Mouse (Mus musculus): ENCODE data around the gene Ak7.

DNA sequence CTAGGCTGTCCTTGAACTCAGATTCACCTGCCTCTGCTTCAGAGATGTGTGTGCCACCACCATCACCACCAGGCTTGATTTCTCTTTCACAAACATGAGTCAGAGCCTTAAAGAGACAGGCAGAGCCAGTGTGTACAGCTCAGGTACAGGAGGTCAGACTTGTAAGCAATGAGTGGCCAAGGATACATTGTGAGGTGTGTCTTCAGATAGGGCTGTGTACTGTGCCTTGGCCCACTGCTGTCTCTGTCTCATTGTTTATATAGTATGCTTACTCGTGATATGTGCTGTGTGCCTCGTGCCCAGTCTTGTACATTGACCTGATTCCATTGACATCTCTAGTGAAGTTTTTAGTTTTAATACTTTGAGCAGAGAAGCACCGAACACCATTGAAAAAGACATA is 100.0 kb downstream of the Ak7 start:
- TF ChIP-seq POLR2A (IDR thresholded peaks at IDR 0.05; ENCODE audit: insufficient read length, low read depth) (no peak), TCF3 (IDR thresholded peaks at IDR 0.05; ENCODE audit: insufficient read length, low read depth) (no peak), USF1 (IDR thresholded peaks at IDR 0.05; ENCODE audit: low read depth) (no peak), REST (IDR thresholded peaks at IDR 0.05; ENCODE audit: insufficient read depth, insufficient read length) (no peak), E2F4 (IDR thresholded peaks at IDR 0.05; ENCODE audit: insufficient read depth) (no peak), MAX (IDR thresholded peaks at IDR 0.05; ENCODE audit: low read depth) (no peak), MYOG (IDR thresholded peaks at IDR 0.05; ENCODE audit: control insufficient read depth in 1 of 3, insufficient read depth in 1 of 3, insufficient read length in 2 of 3, low read depth in 2 of 3) (no peak)

Measured in myocyte (in vitro differentiated cells).